Mouse (Mus musculus) T-helper 1 cell (primary cell): ENCODE measurements at regions not wholly inside any gene's neighbourhood (a gene's known extent, or its start where the extent isn't known, plus 50 kb on each side); places are given as distances from the start of the nearest gene placed in this dataset.
"Not testable (repeated sequence)": the region's sequence is repeated elsewhere in the genome, so short reads cannot be mapped to it uniquely, and the experiment has no call there.

ENCODE experiments used
- in situ Hi-C: fragments of 300-600 bp; cut with MboI, MseI; formaldehyde crosslinking; loops from one replicate; pipeline ENCODE4 v1.15.1; 2025; ENCODE audit warnings: high pct_unique_total_duplicates

DNA sequence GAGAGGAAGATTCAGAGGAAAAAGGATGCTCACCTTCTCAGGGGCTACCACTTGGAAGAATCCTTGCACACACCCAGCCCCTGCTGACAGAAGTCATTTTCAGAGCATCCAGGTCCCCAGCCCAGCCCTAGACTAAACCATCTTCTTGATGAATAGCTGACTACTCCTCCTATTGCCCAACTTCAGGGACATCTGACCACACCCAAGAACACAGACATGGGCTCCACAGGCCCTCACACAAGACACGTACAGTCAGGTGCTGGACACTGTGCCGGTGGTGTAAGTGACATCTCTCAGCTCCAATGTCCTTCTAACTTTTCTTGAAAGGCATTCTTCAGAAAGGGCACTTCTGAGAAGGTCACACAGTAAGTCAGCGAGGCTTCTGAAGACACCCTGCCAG is 102.6 kb downstream of the Dad1 start:
- in situ Hi-C loops: loop anchor here (10.0 kb wide), 1 partner anchor 386 kb away; no protein-coding TSS in a partner anchor

DNA sequence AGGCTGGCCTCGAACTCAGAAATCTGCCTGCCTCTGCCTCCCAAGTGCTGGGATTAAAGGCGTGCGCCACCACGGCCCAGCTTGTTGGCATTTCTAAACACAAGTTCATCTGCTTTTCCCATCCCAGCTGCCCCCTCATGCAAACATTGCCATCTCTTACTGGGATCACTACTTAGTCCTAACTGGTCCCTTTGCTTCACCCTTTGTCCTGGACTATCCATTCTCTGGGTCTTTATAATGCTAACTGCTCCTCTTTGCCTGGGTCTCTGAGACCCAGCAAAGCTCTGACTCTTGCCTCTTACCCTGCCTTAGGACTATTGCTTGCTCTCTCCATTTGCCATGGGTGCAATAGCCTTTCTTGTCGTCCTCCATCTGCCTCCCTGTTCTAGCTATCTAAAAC is 103.7 kb downstream of the Dad1 start:
- in situ Hi-C loops: loop anchor here (10.0 kb wide), 1 partner anchor 385 kb away; no protein-coding TSS in a partner anchor

DNA sequence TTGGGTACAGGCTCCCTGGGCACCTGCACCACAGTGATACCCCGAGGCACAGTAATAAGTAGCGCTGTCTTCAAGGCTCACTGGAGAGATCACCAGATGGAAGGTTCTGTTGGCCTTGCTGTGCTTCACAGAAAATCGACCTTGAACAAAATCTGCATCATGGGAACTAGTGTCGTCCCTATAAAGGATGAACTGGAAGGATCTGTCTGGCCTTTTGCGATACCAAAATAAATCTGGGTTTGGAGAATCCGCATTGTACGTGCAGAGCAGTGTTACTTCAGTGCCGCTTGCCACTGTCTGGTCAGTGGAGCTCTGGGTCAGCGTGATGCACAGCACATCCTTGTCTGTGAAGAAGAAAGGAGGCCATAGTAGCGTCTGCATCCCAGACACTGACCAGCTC is 105.3 kb downstream of the Dad1 start:
- in situ Hi-C loops: no loop called here

DNA sequence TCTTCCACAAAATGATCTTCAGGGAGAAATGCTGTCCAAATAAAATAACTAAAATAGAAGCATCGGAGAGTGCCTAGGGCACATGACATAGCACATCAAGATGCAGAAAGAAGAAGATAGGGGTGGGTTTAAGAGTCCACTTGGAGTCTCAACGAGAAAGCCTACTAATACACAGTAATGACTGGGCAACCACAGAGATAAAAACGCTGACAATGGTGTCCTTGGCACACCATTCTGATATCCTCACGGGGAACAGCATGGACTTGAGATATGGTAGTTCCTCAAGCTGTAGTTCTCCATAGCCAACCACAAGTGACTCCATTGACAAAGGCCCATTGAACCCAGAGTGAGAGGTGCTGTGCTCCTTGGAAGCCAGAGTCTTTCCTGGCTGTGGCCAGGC is 105.8 kb downstream of the Dad1 start:
- in situ Hi-C loops: no loop called here

DNA sequence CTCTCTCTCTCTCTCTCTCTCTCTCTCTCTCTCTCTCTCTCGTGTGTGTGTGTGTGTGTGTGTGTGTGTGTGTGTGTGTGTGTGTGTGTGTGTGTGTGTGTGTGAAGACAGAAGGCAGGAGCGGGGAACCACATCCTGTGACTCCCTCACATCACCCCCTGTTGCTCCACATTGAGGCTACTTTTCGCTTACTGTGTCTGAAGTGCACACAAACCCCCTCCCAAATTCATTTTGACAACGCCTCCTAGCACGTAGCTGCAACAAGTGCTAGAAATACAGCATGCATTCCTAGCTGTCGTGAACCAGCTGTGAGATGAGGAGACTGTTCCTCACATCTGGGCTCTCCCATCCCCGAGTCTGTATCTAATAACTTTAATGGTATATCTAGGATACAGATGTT is 106.4 kb downstream of the Dad1 start:
- in situ Hi-C loops: no loop called here

DNA sequence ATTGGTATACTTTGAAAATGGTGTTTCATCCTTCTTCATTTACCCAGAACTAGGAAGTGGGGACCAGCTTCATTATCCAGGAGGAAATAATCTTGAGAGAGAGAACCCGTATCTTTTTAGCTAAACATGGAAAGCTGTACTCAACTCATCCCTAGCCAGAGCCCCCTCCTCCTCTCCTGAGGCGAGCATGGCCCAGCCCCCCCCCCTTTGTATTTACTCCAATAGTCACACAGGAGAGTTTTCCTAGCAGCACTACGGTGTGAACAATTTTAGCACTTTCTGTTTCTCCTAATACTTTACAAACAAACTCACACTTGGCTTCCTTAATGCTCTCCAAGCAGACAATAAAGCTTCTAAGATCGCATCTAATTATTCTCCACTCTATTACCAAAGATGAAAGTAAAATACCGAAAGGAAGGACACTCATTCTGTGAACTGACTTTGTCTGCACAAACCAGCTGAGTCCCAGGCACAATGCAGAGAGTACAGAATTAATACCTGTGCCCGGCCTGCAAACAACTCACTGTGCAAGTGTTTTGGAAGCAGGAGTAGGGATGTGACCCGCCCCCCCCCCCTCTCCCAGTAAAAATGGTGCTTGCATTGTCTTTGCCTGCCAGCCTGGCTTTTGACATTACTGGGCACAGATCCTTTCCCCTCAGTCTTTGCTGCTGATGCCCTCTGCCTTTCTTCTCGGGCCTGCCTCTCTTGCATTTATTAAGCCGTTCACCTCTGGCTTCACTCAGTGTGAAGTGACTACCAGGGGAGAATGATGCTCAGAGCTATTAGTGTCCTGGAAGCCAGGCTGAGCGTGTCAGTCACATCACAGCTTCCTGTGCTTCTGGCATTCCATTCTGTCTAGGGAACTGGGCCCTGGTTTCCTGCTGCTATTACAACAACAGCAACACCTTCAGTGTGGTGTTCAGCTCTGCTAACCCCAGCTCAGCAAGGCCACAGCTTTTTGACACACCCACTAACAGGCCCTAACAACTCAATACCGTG is 107.9 kb downstream of the Dad1 start:
- in situ Hi-C loops: no loop called here

DNA sequence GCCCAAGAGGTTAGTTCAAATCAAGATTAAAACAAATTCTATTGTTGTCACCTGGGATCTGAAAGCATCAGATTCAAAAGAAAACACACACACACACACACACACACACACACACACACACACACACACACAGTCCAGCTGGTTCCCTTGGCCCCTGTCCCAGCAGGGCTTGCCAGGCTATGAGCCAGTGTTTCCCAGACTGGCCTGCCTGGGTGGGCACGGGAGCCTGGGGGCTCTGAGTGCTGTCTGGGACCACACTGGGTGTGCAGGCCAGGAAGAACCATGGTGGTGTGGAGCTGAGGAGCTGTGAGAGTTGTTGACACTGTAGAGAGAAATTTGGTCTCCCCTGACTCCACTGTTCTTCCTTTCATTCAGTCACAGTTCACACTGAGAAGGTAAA is 110.1 kb downstream of the Dad1 start:
- in situ Hi-C loops: no loop called here

DNA sequence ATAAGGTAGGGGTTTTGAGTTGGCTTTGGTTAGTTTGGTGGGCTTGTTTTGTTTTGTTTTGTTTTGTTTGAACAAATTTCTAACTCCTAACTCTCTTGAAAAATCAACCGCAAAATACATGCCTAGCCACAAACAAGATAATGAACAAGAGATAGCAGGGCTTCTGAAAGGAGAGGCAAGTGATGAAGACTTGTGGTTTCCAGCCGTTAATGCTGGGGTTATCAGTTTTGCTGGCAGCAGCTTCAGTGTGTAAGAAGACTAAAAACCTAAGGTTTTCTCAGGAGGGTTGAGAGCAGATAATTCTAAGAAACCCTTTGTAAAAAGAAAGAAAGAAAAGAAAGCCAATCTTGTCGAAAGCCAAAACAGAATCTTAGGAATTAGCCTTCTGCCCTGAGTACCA is 115.6 kb downstream of the Dad1 start:
- in situ Hi-C loops: no loop called here

DNA sequence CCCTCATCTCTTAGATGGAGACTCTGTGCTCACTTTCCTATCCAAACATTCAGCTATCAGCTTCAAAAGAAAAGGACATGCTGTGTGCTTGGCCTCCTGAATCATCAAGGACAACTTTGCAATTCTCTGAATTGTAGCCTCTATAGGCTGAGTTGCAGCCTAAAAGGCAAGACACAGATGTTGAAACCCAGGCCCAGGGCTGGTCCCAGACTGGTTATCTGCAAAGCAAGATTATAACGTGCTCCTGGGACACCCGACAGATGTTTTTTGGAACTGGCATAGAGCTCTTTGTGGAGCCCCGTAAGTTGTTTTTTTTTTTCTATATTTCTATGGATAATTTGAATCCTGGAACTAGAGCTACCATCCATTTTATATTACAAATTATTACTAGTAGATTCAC is 117.4 kb downstream of the Dad1 start:
- in situ Hi-C loops: no loop called here

DNA sequence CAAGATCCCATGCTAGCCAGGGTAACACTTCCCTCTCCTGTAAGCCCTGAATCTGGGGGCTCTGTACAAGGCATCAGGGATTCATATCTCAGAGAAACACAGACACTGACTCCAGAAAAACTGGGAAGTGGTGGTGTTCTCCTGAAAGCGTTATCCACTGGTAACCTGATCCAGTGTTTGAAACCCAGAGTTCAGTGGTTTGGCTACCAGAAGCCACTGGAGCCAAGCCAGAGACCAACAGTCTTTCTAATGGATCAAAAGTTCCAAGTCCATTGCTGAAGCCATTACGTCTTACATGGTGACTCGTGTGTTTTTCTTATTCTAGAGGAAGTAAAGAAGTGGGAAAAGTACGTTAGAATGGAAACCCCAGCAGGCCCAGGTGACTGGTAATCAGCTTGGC is 125.6 kb downstream of the Dad1 start:
- in situ Hi-C loops: no loop called here

DNA sequence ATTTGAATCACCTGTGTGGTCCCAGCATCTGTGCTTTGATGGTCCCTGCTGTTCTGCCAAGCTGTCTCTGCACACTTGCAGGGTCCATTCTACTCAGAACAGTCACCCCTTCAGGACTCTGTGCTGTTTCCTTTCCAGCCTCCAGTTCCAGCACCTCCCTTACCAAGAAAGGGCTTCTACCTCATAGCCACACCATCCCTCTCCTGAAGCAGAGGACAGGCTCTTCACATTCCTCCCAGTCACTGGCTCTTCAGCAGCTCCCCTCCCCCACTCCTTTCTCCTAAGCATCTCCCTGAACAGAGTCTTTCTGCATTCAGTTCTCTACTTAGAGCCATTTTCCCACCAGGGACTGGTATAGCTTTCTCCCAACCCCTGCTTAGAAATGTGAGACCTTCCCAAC is 128.4 kb downstream of the Dad1 start:
- in situ Hi-C loops: no loop called here

DNA sequence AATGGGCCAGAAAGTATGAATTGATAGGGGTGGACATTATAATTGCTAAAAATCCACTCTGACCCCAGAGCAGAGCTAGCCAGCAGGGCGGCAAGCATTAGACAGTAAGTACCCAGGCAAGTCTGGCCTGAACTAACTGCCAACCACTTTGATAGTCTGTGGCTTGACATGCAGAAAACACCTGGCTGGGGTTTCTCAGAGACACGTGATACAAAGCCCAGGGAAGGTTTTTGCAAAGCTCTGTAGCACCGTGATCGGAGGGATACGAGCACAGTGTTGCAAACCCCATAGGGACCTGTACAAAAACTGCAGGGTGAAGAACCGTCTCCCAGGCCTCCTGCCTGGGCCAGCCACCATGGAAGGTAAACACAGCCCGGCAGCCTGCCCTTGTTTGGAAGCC is 131.9 kb downstream of the Dad1 start:
- in situ Hi-C loops: no loop called here

DNA sequence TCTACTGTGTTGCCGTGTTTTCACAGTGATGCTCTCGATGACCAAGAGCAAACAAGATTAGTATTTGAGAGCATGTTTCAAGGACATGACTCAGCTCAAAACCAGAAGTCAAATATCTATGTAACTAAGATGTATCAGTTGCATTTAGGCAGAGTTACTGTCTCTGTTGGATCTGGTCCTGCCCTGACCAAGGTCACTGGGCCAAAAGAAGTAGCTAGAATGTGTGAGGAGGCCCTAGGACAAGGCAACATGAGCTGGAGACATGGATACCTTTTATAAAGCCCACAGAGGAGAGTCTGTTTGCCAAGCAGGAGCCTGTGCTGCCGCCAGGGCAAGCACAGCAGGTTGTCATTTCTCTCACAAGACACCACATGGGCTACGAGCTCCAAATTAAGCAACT is 132.6 kb downstream of the Dad1 start:
- in situ Hi-C loops: no loop called here

DNA sequence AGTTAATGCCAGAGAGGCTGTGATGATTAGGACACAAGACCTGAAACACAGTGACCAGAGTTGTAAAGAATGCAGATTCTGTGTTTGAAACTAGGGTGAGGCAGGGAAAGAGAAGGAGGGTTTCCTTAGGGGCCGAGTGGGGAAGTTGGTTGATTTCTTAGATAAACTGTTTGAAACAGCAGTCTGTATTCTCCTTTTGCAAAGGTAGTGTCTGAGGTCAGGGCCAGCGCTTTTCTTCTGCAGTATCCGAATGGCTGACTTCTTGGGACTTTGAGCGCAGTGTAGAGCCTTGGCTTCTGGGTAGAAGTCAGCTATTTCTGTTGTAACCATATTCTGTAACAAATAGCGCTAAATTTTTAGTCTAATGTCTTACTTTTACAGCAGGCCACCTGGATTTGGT is 133.7 kb downstream of the Dad1 start:
- in situ Hi-C loops: no loop called here

DNA sequence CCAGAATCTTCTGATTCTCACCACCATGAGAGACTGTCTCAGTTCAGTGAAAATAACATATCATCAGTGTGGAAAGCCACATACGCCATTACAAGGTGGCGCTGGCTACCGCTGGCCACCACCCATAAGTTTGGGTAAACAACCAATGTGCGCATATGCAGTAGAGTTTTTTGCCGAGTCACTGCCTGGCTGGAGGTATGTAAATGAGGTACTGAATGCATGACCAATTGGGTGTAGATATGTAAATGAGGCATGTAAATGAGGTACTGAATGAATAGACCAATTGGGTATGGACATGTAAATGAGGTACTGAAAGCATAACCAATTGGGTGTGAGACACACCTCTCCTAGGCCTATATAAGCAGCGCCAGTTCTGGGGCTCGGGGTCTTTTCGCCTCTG is 136.3 kb downstream of the Dad1 start:
- in situ Hi-C loops: not testable (repeated sequence)

DNA sequence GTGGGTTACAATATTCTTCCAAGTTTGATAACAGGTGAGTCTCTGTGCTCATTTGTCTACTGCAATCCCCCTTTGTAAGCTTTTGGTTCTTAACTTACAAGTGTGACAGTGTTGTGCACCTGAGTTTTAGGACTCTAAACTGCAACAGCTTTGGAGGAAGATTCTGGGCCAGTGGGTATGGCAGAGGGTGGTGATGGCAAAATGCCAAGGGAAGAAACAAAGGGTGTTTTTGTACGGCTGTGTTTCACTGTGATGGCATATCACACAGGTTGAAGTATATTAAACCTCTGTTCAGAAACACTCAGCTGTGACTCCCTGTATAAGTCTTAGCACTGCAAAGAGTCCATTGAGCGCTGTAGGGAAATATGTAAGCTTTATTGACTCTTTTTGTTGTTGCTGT is 140.7 kb downstream of the Dad1 start:
- in situ Hi-C loops: no loop called here

DNA sequence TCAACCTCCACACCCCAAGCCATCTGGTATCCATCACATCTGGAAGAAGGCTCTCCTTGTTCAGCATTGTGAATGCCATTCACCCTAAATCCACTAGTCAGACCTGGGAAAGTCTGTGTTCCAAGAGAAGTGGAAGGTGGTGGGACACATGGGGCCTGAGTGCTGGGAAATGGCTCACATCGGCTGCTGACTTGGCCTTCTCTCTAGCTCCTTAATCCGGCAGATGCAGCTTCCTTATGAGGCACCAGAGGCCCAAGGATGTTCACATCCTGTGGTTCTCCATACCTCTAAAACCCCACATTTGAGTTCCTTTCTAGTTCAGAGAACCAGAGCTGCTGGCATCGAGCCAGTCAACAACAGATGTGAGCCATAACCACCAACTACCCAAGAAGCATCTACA is 142.9 kb downstream of the Dad1 start:
- in situ Hi-C loops: no loop called here

DNA sequence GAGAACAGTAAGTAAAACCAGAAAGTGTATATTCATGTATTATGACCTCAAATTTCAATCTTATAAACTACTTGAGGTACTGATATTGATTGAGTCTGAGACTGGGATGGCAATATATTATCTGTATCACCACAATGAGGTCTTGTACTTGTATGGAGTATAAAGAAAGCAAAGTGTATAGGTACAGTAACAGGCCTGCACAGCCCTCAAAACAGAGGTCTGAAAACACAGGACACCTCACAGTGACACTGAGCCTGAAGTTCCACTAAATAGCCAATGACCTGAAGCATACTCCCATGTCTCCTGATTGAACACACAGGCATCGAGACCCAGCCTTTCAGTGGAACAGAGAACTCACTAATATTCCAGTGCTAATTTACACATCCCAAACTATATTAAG is 144.8 kb downstream of the Dad1 start:
- in situ Hi-C loops: no loop called here

DNA sequence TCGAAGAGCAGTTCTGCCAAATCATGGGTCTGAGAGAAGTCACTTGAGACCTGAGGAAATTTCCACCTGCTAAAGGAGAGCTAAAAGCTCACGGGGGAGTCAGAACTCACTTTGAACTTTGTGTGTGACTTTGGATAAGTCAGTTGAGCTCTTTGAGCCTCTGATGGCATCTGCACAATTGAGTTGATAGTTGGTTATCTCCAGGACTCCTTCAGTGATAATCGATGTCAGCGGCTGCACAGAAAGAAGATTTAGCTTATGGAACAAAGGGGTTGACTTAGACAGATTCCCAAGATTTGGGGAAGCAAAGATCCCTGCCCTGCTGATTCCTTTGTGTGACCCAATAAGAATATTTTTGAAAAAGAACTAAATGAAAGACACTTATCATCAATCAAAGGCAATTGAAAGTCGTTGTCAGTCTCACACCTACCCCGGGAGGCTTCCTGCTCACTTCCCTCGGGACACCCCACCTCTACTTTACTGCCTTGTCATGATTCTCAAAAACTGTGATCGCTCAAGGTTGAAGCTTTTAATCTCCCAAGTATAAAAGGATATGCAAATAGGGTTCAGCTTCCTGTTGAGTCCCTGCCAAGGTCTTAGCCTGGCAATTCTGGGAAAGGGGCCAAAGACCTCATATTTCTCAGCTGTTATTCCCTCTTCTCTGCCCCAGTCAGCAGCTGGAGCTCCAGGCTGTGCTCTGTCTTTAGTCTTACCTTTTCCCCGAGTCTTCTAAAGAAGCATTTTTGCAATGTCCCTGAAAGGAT is 145.4 kb downstream of the Dad1 start:
- in situ Hi-C loops: no loop called here

DNA sequence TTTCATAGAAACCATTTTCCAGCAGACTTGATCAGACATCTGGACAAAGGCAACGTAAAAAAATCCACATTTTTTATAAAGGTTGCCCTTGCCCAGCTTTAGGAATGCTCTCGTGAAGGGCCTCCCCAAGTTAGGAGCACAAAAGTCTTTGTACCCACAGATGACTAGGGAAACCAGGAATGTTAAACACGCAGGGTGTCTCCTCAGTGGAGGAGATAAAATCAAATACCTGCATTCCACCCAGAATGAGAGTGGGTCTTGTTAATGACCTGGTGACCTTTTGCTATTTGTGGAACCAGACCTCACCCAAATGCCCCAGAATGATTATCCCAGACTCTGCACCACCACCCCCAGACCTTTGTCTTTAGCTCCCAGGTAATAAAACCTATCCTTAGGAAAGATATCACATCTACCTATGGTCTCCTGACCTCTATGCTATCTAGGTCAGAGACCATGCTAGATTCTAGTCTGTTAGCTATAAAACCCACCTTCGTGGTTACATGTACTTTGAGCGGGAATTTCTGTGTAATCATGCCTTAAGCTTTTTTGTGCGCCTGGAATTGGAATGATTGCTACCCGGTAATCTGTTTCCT is 146.6 kb downstream of the Dad1 start:
- in situ Hi-C loops: no loop called here

DNA sequence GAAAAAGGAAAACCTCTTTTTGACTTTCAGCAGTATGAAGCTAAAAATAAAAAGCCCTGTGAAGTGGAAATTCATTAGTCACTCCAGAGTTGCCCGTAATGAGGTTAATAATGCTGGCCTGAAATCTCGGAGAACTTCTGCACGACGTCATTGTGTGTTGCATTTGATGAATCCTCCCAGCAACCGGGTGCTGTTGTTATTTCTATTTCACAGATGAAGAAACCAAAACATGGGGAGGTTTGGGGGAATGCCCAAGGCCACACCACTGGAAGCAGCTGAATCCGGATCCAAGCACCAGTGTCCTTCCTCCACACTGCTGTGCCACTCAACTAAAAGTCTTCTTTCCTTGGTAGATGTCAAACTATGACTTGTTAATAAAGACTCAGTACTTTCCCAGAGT is 149.7 kb downstream of the Dad1 start:
- in situ Hi-C loops: no loop called here

DNA sequence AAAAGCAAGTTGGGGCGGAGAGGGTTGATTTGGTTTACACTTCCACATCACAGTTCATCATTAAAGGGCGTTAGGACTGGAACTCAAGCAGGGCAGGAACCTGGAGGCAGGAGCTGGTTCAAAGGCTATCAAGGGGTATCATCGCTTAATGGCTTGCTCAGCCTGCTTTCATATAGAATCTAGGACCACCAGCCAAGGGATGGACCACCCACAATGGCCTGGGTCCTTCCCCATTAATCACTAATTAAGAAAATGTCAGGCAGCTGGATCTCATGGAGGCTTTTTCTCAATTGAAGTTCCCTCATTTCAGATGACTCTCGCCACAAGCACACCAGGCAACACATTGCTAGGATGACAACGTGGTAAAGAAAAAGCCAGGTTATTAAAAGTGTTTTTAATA is 150.4 kb downstream of the Dad1 start:
- in situ Hi-C loops: no loop called here
